Mouse (Mus musculus): ENCODE data around the gene Rnf40.

Gene Rnf40

DNA sequence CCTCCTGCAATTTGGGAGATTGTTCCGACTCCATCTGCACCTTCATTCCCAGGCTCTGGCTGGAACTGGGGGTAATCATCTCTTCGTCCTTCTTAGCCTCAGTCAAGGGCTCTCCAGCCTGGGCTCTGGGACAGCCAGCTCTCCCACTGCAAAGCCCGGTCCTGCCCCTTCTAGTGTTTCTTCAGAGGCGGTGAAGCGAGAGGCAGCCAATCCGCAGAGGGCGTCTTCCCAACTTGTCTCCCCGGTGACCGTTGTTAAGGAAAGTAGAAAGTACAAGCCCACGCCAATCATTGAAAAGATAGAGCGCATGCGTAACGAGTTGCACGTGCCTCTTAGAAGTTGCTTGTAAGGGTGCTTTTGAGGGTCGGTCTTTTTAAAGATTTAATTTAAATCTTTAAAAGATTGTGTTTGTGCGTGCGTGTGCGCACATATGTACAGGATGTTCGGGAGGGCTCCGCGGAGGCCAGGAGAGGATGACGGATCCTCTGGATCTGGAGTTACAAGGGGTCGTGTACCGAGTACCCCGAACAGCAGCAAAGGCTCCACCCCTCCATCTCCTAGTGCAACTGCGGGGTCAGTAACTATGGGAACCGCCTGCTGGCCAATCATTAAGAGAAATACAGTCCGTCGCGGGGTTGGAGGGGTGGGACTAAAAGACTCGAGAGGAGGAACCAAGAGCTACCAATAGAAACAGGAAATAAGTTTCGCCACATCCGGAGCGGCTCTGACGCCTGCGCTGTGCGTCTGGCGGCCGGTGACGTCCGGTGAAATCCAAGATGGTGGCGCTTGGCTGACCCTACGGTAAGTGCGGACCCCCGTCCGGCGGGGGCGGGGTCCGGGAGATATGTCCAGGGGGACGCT, at the start of gene Rnf40, which contains the start of gene Ccdc189:
Gene Rnf40, plus strand, starts transcription at position 757 of the 861 bp plus-strand sequence.
Gene Ccdc189, minus strand, starts transcription at position 585 of the 861 bp plus-strand sequence.
- peak; percentile 100 for DNase-seq

DNA sequence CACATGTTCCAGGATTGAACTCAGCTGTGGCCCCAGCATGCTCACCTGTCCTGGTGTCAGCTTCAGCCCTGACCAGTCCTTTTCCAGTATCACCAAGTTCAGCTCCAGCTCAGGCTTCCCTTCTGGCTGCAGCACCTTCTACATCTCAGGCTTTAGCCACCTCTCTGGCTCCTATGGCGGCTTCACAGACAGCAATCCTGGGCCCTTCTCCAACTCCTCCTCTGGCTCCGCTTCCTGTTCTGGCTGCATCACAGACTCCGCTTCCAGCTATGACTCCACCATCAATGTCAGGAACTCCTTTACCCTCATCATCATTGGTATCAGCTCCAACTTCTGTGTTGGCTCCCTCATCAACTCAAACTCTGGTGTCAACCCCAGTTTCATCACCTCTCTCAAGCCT, 46.9 kb upstream of the Rnf40 start:
- peak; percentile 88 for DNase-seq

DNA sequence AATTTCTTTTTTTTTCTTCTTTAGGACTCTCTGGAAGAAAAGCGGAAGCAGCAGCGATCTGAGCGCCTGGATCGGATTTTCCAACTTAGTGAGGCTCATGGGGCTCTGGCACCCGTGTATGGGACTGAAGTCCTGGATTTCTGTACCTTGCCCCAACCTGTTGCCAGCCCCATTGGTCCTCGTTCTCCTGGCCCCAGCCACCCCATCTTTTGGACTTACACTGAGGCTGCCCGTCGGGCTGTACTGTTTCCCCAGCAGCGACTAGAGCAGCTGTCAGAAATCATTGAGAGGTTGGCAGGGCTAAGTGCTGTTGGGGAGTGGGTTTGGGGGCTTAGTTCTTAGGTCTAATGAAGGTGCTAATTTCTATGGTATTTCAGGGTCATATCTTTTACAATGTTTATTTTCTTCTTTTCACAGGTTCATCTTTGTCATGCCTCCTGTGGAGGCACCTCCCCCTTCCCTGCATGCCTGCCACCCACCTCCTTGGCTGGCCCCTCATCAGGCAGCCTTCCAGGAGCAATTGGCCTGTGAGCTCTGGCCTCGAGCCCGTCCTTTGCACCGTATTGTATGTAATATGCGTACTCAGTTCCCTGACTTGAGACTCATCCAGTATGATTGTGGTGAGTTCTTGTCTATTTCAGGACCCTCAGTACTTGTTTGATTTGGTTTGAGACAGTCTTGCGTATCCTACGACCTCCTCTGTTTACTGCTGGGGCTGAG, 39.3 kb upstream of the Rnf40 start:
- DNase-seq: peak; percentile 95

DNA sequence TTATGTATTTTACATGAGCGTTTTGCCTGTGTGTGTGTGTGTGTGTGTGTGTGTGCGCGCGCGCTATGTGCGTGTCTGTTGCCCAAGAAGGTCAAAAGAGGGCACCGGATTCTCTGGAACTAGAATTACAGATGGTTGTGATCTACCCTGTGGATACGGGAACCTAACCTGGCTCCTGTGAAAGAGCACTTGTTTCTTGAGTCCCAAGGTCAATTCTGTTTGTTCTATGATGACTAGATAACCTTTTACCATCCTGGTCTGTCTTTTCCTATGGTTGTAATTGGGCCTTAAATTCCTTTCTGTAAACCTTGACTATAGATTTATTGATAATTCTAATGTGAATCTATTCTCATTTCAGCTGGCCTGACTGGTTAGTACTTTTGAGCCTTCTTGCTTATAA, 37.0 kb upstream of the Rnf40 start:
- peak; percentile 37 for DNase-seq

DNA sequence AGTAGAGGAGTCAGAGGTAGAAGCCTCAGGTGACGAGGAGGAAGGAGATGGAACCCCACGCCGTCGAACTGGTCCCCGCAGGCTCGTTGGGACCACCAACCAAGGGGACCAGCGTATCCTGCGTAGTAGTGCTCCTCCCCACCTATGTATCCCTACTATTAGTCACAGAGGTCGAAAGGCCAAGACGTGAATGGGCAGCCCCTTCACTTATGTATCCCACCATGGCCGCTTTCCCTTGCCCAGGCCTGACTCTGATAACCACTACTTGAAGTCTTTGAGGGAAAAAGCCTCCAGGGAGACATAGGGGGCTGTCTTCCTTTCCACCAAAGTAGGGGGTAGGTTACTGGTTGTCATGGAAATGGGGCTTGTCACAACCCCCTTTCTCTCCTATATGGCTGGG, 28.0 kb upstream of the Rnf40 start:
- DNase-seq: peak; percentile 84

DNA sequence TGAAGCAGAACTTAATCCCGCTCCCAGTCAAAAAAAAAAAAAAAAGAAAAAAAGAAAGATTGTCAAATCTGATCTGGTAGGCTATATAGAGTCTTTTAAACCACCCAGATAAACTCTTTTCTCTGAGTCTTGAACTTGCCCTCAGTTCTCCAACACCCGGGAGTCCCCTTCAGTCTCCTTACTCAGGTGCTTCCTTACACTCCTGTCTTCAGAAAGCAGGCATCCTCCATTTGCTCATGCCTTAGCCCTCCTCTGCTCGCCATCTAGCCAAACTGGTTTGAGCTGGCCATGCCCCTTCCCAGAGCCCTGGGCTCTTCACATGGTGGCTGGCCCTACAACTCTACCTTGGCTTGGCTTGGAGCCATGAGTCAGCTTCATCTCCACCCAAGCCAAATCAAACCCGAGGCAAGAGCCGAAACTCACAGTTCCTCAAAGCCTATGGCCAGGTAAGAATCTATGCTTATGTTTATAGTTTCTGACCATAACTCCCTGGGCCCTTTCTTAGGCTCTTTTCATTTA, 27.2 kb upstream of the Rnf40 start, which contains the start of gene Tmem265:
Gene Tmem265, plus strand, starts transcription at position 51 of the 519 bp plus-strand sequence.
- peak; percentile 70 for DNase-seq

DNA sequence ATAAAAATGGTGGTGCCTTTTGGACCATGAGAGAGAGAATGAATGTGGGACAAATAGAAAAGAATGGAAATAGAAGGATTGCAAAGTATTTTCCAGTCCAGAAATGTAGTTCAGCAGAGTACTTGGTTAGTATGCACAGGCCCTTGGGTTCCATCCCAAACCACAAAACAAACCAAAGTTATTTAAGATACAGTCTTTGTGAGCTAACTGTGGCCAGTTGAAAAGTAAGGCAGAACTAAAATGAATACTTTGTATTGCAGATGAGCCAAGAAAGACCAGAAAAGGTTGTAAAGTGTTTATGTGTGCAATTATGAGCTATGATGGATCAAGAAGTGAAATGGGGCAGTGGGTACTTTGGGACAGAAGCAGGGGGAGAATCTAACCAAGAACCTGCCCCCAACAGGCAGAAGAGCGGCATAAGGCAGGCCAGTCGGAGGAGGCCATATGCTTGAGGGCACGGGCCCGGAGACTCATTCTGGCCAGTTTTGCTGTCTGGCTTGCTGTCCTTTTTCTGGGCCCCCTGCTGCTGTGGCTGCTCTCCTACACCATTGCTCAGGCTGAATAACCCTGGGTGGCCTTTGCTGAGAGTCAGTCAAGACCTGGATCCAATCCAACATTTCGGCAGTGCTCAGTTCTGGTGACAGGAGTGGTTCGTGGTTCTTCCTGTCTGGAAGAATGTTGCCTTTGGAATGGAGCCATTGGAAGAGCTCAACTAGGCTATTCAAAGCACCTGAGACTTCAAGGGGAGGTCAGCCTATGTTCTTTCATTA, 24.0 kb upstream of the Rnf40 start:
- peak; percentile 96 for DNase-seq

DNA sequence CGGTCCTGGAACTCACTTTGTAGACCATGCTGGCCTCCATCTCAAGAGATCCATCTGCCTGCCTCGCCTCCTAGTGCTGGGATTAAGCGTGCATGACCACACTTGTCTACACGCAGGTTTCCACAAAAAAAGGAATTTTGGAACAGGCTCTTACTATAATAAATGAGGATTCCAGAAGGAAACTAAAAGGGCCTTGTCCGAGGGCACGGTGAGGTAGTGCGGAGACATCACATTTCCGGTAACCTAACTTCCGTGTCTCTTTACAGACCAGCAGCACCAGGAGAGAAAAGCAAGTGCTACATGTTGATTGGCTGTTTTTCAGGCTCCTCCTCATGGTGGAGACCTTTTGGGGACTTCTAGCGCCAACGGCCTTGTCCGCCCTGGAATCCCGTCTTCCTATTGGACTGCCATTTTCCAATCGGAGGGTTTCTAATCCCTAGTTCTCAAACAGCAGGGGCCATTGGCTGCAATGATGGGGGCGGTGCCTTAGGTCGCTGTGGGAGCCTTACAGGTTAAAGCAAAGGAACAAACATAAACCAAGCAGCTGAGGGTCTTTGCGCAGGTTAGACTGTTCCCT, 15.6 kb upstream of the Rnf40 start, which contains the start of gene Phkg2:
Gene Phkg2, plus strand, starts transcription at position 446 of the 577 bp plus-strand sequence.
- peak; percentile 100 for DNase-seq

DNA sequence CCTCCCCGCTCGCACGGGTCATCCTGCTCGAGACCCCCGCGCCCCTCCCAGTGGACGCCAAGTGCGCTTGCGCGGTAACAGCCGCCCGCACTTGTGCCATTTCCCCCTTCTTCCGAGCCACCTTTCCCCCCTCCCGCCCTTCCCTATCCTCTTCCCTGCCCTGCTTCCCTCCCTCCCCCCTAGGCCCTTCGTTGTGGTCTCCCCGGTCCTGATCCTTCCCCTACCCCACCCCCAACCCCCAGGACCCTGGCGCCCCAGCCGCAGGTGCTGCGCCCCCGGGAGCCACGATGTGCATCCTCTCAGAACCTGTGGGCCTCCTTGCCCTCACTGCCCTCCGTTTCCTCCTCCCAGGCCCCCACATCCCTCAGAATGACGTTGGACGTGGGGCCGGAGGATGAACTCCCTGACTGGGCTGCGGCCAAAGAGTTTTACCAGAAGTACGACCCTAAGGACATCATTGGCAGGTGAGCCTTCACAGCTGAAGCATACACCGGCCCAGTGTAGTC, 15.0 kb upstream of the Rnf40 start:
- DNase-seq: no peak

DNA sequence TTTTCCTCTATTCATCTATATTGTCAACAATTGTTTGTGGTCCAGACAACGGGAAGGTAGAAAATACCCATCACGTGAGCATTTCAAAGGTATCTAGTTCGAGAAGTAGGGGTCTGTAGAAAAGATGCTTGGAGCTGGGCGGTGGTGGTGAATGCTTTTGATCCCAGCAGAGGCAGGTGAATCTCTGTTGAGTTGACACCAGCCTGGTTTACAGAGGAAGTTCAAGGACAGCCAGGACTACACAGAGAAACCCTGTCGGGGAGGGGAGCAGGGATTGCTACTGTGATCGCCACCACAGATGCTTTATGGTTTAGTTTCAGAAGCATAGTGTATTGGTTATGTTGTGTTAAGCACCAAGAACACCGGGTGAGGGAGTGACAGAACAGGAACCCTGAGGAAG, 14.5 kb upstream of the Rnf40 start:
- peak; percentile 80 for DNase-seq

DNA sequence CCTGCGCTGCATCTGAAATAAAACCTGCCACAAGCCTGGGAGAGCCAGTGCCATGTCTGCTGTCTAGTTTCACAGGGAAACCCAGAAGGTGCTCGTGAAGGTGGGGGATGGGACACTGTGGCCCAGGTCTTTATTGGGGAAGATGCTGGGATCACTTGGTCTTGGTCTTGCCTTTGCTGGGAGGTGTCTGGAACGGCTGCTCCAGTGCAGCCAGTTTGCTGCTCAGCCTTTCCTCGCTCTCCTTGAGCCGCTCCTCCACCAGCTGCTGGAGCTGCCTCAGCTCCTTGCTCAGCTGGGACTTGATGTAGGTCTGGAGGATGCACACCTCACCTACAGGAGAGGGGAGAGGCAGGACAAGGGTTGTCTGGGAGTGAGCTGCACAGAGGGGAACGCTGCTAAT, 5.3 kb upstream of the Rnf40 start:
- DNase-seq: peak; percentile 79

DNA sequence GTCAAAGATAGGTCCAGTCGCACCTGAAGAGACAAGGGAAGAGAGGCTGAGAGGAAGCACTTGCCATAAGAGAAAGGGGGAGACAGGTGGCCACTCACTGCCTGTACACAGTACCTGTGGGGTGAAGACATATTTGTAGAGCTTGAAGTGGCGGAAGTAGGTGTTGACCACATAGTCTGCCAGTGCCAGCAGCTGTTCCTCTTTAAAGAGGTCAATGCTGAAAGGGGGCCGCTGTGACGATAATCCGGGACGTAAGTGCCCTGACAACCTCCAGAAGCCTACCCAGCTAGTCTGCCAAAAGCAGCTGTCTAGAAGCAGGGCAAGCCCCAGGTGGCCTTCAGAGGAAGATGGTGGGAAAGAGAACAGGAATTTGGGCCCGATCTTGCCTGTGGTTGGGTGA, 3.5 kb upstream of the Rnf40 start:
- no peak for DNase-seq

DNA sequence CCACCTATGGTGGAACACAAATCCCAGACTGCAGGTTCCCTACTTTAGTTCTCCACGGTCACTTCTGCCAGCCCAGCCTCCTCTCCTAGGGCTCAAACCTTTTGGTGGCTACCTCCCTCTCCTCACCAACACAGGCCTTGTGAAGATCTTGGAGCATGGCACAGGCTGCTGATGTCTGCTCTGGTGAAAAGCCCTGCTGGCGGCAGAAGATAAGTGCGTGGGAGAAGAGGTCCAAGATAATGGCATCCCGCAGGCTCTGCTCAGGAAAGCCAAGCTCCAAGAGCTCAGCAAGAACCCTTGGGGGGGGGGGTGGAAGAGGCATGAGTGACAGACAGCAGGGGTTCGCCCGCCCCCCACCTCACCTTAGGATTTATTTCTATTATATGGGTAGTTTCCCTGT, 2.4 kb upstream of the Rnf40 start:
- peak; percentile 89 for DNase-seq

DNA sequence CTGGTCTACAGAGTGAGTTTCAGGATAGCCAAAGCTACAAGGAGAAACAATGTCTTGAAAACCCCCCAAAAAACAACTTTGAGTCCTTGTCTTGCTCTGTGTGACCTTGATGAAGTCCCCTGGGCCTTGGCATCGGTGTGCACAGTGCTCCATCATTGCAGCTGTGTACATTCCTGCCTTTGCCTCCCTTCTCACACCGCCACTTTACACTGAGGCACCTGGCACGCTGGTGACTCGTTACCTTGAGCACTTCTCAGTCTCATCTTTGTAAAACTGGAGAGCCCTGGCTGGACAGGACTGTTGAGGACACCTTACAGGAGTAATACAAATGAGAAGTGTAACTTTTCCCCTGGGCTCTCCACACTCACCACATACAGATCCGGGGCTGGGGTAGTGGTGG, 1.4 kb upstream of the Rnf40 start:
- DNase-seq: peak; percentile 90

DNA sequence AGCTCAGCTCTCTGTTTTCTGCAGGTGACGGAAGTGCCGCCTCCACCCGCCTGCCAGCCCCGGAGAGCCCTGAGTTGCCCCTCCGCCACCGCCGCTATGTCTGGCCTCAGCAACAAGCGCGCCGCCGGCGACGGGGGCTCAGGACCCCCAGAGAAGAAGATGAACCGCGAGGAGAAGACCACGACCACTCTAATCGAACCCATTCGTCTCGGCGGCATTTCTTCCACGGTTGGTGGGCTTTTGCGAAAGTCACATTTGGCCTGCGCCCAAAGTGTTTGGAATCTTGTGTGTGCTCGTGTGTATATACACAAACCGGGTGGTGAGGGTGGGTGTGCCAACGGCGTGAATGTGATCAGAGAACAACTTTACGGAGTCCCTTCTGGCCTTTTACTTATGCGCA, 334 bp downstream of the Rnf40 start:
- DNase-seq: no peak

DNA sequence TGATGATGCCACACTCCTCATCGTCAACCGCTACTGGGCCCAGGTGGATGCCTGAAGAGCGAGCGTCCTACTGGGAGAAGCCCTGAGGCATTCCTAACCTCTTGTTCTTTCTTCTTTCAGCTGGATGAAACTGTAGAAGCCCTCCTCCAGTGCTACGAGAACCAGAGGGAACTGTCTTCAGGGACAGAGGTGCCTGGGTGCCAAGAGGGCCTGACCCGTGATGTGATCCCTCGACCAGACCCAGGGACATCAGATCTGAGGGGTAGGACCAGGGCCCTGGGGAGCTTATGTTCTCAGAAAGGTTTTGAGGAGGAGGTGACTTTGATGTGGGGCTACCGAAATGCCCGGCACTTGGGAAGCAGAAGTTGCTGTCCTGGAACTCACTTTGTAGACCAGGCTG, 1.1 kb downstream of the Rnf40 start:
- peak; percentile 91 for DNase-seq

DNA sequence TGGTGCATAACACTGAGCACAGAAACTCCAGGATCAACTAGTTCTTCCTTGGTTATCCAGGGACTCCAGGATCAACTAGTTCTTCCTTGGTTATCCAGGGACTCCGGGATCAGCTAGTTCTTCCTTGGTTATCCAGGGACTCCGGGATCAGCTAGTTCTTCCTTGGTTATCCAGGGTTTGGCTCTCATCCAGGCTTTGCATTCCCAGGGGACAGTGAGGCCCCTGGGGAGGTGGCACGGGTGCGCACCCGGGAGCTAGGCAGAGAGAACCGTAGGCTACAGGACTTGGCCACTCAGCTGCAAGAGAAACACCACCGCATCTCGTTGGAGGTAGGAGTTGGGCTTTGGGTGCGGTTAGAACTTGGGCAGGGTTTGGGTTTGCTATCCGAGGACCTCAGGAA, 2.5 kb downstream of the Rnf40 start:
- peak; percentile 90 for DNase-seq

DNA sequence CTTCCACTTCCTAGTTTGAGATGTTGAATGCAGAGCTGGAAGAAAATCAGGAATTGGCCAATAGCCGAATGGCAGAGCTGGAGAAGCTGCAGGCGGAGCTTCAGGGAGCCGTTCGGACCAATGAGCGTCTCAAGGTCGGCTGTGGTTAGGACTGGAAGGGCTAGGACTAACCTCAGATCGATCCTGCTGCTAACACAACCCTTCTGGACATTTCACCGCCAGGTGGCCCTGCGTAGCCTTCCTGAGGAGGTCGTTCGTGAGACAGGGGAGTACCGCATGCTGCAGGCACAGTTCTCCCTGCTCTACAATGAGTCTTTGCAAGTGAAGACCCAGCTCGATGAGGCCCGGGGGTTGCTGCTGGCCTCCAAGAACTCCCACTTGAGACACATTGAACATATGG, 4.0 kb downstream of the Rnf40 start:
- DNase-seq: no peak

DNA sequence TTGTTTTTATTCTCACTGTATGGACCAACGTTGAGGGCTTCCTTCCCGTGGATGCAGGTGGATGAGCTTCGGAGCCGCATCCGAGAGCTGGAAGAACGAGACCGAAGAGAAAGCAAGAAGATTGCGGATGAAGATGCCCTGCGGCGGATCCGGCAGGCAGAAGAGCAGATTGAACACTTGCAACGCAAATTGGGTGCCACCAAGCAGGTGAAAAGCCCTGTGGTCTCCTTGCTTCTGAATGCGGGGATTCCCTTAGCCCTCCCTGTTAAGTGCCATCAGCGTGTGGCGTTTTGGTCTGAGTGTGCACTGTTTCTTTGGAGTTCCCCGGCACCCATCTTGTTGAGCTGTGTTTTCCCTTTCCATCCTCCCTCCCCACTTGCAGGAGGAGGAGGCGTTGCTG, 8.2 kb downstream of the Rnf40 start:
- peak; percentile 88 for DNase-seq

DNA sequence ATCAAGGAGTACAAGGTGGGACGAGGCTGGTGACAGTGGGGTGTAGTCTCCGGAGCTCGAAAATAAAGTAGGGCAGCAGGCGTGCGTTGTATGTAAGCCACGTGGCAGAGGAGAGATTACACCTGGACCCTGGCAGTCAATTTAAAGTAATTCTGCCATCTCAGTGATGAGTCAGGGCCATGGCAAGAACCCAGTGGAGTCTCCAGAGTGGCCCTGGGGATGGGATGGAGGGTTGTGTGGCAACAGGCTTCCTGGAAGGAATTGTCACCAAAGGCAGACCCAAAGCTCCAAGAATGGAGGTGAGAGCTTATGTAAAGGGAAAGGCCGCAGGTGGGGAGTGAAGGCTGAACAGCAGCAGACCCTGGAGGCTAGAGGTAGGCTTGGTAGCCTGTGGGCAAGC, 12.0 kb downstream of the Rnf40 start:
- DNase-seq: no peak

DNA sequence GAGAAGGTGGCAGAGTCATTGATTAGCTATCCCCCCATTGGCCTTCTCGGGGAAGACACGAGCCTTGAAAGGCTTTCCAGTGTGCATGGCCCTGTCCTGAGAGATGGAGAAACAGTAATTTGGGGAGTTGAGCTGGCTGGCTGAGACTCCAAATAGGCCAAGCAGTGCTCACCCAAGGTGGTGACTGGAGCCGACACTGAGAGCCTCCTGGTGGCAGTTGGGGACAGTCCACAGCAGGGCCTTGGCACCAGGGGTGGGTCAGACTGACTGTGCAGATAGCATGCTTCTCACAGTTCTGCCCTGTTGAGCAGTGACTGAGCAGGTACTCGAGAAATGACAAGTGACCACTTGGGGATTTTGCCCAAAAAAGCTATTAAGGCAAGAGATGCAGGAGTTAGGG, 13.2 kb downstream of the Rnf40 start:
- DNase-seq: peak; percentile 81

DNA sequence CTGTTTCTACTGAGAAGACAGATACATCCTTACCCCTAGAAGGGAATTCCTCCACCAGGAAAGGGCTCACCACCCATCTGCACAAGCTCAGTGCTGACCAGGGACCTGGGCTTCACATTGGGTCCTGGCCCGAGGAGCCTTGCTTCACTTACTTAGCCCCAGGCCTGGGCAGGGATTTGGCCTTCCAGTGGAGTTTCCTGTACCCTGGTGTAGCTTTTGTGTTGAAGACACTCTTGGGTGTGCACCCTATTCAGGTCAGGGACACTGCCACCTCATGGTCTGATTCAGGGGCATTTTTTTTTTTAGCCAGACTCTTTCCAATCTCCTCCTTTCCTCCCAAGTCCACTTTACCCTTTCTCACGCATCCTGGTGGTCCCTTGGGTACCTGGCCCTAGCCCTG, 14.3 kb downstream of the Rnf40 start:
- DNase-seq: no peak
